Mouse (Mus musculus) small intestine, adult 2 months (tissue): Measurements from ENCODE around the gene Zbp1.

Experiments
- CTCF ChIP-seq: fragments of 200-500 bp; IDR thresholded peaks from 2 replicates; pipeline ENCODE4 v1.5.1; 2012; ENCODE audit warnings: low read depth, mild to moderate bottlenecking, control low read depth, inconsistent platforms, low read length, moderate library complexity, mixed read lengths; ENCODE audit not compliant: insufficient replicate concordance, insufficient read length; ENCODE audit errors: extremely low read depth
- POLR2A ChIP-seq: fragments of 200-500 bp; IDR thresholded peaks from 2 replicates; pipeline ENCODE4 v1.6.1; 2012; ENCODE audit warnings: low read depth, mild to moderate bottlenecking, control low read depth, inconsistent platforms, low read length, moderate library complexity

DNA sequence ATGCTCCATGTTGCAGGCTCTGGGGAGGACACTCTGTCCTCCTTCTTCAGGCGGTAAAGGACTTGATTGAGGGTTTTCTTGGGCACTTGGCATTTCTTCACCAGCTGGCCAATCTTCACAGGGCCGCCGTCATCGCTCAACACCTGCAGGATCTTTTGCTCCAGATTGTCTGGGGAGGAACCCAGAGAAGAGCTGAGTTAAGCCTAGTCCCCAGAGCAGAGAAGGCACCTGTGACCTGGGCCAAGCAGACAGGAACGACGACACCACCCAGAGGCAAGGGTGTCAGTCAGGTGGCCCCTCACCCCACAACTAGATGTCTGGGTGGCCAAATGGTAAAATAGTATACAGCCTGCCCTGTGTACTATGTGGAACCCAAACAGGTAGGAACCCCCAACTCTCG lies 1.9 kb downstream of the Zbp1 start:
- TF ChIP-seq CTCF (no peak), POLR2A (no peak)
